10 mouse cellular contexts compared by ENCODE assay signal in the genomic region with DNA sequence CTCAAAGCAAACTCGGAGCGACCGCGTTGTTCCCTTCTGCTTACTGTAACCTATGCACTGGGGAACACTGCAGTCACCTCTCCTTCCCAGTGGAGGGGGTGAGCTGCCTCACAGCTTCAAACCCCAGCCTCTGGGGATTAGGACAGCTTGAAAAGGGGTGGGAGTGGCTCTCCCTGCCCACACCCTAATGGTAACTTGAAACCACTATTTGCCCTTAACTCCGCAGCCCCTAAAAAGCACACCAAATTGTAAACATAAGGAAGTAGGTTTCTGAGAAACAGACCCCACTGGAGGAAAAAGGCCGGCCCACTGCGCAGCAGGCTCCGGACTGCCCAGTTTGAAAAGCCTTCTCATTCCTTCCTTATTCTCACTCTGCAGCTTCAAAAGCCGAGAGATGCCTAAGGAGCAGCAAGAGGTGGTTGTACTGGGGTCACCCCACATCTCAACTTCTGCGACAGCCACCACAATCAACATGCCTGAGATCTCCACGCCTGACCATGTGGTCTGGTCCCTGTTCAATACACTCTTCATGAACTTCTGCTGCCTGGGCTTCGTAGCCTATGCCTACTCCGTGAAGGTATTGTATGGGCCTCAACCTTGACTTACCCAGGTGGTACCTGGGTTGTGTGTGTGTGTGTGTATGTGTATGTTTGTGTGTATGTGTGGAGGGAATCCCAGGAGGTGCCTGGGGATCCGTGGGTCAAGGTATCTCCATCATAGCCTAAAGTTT. TPM values are rescaled to one million over a fixed set of nuclear protein-coding genes. Genes with fewer than 3 reads are reported as not detected.
DNase-seq lines count a peak whose midpoint lies in the region; ATAC-seq and TF ChIP-seq lines count a peak whose summit lies in the region.
"Had no signal": no experiment of that assay in that cellular context is flagged by ENCODE, and none has a peak within 500 bp of the region (broad histone marks: within the 10 kb centered on the region; RNA-seq: fewer than 3 reads in every experiment).

No protein-coding gene starts in this region.

- peak overlapping the region; percentile 70 for H3K27ac ChIP-seq in kidney, embryonic 15.5 days
- peak overlapping the region; percentile 97 for H3K27ac ChIP-seq in ES-Bruce4 (ENCODE audit: insufficient read depth, low read length)
- peak overlapping the region; percentile 42; the same call in 1 of the 2 replicates for H3K27ac ChIP-seq in embryonic facial prominence, embryonic 12.5 days
- no peak overlapping the region for H3K27ac ChIP-seq in liver, embryonic 12.5 days
- H3K27ac ChIP-seq in layer of hippocampus, adult 2 months = no peak overlapping the region
- H3K27ac ChIP-seq: heart, embryonic 15.5 days; left cerebral cortex, adult 2 months had no signal

- TF ChIP-seq POLR2A in ES-Bruce4 (IDR thresholded peaks at IDR 0.05; ENCODE audit: insufficient read depth, low read length) = peak; percentile 24

- no peak for DNase-seq in kidney, adult 11 months
- no peak for DNase-seq in right cerebral cortex, postnatal 25 days
- DNase-seq in layer of hippocampus, adult 2 months (ENCODE audit: low spot score in 2 of 2) = no peak
- DNase-seq in thymus, postnatal 10 days (ENCODE audit: low spot score in 2 of 2) = no peak

- H3K4me2 ChIP-seq in kidney, embryonic 15.5 days = peak overlapping the region; percentile 46
- H3K4me2 ChIP-seq in embryonic facial prominence, embryonic 12.5 days (replicated peaks) = peak overlapping the region; percentile 30; the same call in 1 of the 2 replicates
- H3K4me2 ChIP-seq in liver, embryonic 12.5 days = no peak overlapping the region
- H3K4me2 ChIP-seq: heart, embryonic 15.5 days had no signal

- 9% methylated on average over 14 of the region's 14 CpGs for WGBS in kidney, embryonic 15.5 days
- 7% methylated on average over 14 of the region's 14 CpGs for WGBS in embryonic facial prominence, embryonic 12.5 days
- WGBS in liver, embryonic 12.5 days (ENCODE audit: insufficient replicate concordance) = 14% methylated on average over 14 of the region's 14 CpGs

- H3K36me3 ChIP-seq in kidney, embryonic 15.5 days = no peaks in the 10 kb centered on the region
- H3K36me3 ChIP-seq in ES-Bruce4 (ENCODE audit: control insufficient read depth, insufficient read depth, low read length, poor library complexity, severe bottlenecking) = peaks cover 2% of the 10 kb centered on the region; the same call in 1 of the 2 replicates
- no peaks in the 10 kb centered on the region for H3K36me3 ChIP-seq in embryonic facial prominence, embryonic 12.5 days
- no peaks in the 10 kb centered on the region for H3K36me3 ChIP-seq in liver, embryonic 12.5 days
- H3K36me3 ChIP-seq: heart, embryonic 15.5 days had no signal

- H3K9ac ChIP-seq in kidney, embryonic 15.5 days = no peak overlapping the region
- H3K9ac ChIP-seq in ES-Bruce4 (ENCODE audit: low read depth, poor library complexity, severe bottlenecking) = peak overlapping the region; percentile 84
- H3K9ac ChIP-seq in embryonic facial prominence, embryonic 12.5 days = no peak overlapping the region
- no peak overlapping the region for H3K9ac ChIP-seq in liver, embryonic 12.5 days
- H3K9ac ChIP-seq: heart, embryonic 15.5 days had no signal

- H3K4me1 ChIP-seq in kidney, embryonic 15.5 days = peaks cover 40% of the 10 kb centered on the region
- H3K4me1 ChIP-seq in ES-Bruce4 (ENCODE audit: control insufficient read depth, insufficient read depth, low read length) = peaks cover 7% of the 10 kb centered on the region
- peaks cover 14% of the 10 kb centered on the region; the same call in 1 of the 2 replicates for H3K4me1 ChIP-seq in embryonic facial prominence, embryonic 12.5 days
- peaks cover 39% of the 10 kb centered on the region for H3K4me1 ChIP-seq in liver, embryonic 12.5 days

- H3K4me3 ChIP-seq in kidney, embryonic 15.5 days (replicated peaks) = peak overlapping the region; percentile 21
- H3K4me3 ChIP-seq in ES-Bruce4 (ENCODE audit: low read depth, low read length) = peak overlapping the region; percentile 93
- H3K4me3 ChIP-seq in embryonic facial prominence, embryonic 12.5 days = no peak overlapping the region
- H3K4me3 ChIP-seq in liver, embryonic 12.5 days = no peak overlapping the region
- no peak overlapping the region for H3K4me3 ChIP-seq in layer of hippocampus, adult 2 months
- H3K4me3 ChIP-seq: heart, embryonic 15.5 days; left cerebral cortex, adult 2 months had no signal

- peak; percentile 92 for TF ChIP-seq EP300 in ES-Bruce4 (IDR thresholded peaks at IDR 0.05; ENCODE audit: insufficient read depth, low read depth, low read length)

- ATAC-seq in kidney, embryonic 15.5 days (replicated peaks; ENCODE audit: low FRiP score) = peak; percentile 74
- ATAC-seq in embryonic facial prominence, embryonic 12.5 days (ENCODE audit: insufficient number of reproducible peaks, insufficient read depth, low FRiP score, low TSS enrichment) = peak; percentile 58; the same call in 1 of the 2 replicates
- ATAC-seq in liver, embryonic 12.5 days = 0 out of 2 replicates have a peak, but pooled peaks have one; percentile 11

- TF ChIP-seq CTCF in ES-Bruce4 (IDR thresholded peaks at IDR 0.05; ENCODE audit: low read depth, low read length) = no peak
- no peak for TF ChIP-seq CTCF in layer of hippocampus, adult 2 months (conservative IDR thresholded peaks at IDR 0.05)

- no peaks in the 10 kb centered on the region for H3K27me3 ChIP-seq in kidney, embryonic 15.5 days
- H3K27me3 ChIP-seq in ES-Bruce4 (ENCODE audit: control insufficient read depth, insufficient read depth, low read length, poor library complexity, severe bottlenecking) = no peaks in the 10 kb centered on the region
- H3K27me3 ChIP-seq in embryonic facial prominence, embryonic 12.5 days = no peaks in the 10 kb centered on the region
- no peaks in the 10 kb centered on the region for H3K27me3 ChIP-seq in liver, embryonic 12.5 days (replicated peaks)

- H3K9me3 ChIP-seq in kidney, embryonic 15.5 days (replicated peaks) = no peaks in the 10 kb centered on the region
- no peaks in the 10 kb centered on the region for H3K9me3 ChIP-seq in ES-Bruce4 (replicated peaks; ENCODE audit: control insufficient read depth, insufficient read depth, low read length, poor library complexity, severe bottlenecking)
- H3K9me3 ChIP-seq in embryonic facial prominence, embryonic 12.5 days = no peaks in the 10 kb centered on the region
- no peaks in the 10 kb centered on the region for H3K9me3 ChIP-seq in liver, embryonic 12.5 days (replicated peaks)
- H3K9me3 ChIP-seq: heart, embryonic 15.5 days had no signal

RNA-seq across cellular contexts. Expression of gene Ifitm1, which starts 1.0 kb away (rescaled TPM):
- 55.2 and 59.7 TPM in 2 replicates for polyA plus RNA-seq in kidney, embryonic 15.5 days (2015; fragmentation: Nextera tagmentation; extraction: Ambion mirVana)
- 501 and 504 TPM in 2 replicates for polyA plus RNA-seq in ES-Bruce4 (2011; ENCODE audit: insufficient read depth, insufficient read length, low read depth, missing spikeins)
- 35.5 and 37.6 TPM in 2 replicates for polyA plus RNA-seq in embryonic facial prominence, embryonic 12.5 days (2016; fragmentation: Nextera tagmentation; extraction: Ambion mirVana)
- polyA plus RNA-seq in liver, embryonic 12.5 days (2016; fragmentation: Nextera tagmentation; extraction: Ambion mirVana) = 19.5 and 23.4 TPM in 2 replicates
- 1 to 10 TPM; 1.9 to 2.9 TPM for total RNA-seq in layer of hippocampus, adult 2 months (2021)

RNA-seq across cellular contexts. Expression of gene Ifitm2, which starts 12.2 kb away (rescaled TPM):
- 897 and 954 TPM in 2 replicates for polyA plus RNA-seq in kidney, embryonic 15.5 days (2015; fragmentation: Nextera tagmentation; extraction: Ambion mirVana)
- 720 and 786 TPM in 2 replicates for polyA plus RNA-seq in ES-Bruce4 (2011; ENCODE audit: insufficient read depth, insufficient read length, low read depth, missing spikeins)
- polyA plus RNA-seq in embryonic facial prominence, embryonic 12.5 days (2016; fragmentation: Nextera tagmentation; extraction: Ambion mirVana) = 864 and 899 TPM in 2 replicates
- 355 TPM in 2 replicates for polyA plus RNA-seq in liver, embryonic 12.5 days (2016; fragmentation: Nextera tagmentation; extraction: Ambion mirVana)
- total RNA-seq in layer of hippocampus, adult 2 months (2021) = 10 to 100 TPM; 13.0 to 16.3 TPM

RNA-seq across cellular contexts. Expression of gene Gm45717, which starts 12.3 kb away (rescaled TPM):
- polyA plus RNA-seq in kidney, embryonic 15.5 days (2015; fragmentation: Nextera tagmentation; extraction: Ambion mirVana) = 0.39 TPM in 1 of 2 replicates, not detected in the other
- polyA plus RNA-seq in ES-Bruce4 (2011; ENCODE audit: insufficient read depth, insufficient read length, low read depth, missing spikeins) = 3.1 TPM in 1 of 2 replicates, not detected in the other
- 0.65 TPM in 1 of 2 replicates, not detected in the other for polyA plus RNA-seq in embryonic facial prominence, embryonic 12.5 days (2016; fragmentation: Nextera tagmentation; extraction: Ambion mirVana)
- polyA plus RNA-seq in liver, embryonic 12.5 days (2016; fragmentation: Nextera tagmentation; extraction: Ambion mirVana) = not detected in 2 replicates
- not detected for total RNA-seq in layer of hippocampus, adult 2 months (2021)
- total RNA-seq: left cerebral cortex, adult 2 months had no signal
- polyA plus RNA-seq: heart, embryonic 15.5 days had no signal

RNA-seq across cellular contexts. Expression of gene Ifitm5, which starts 17.9 kb away (rescaled TPM):
- 4.3 and 21.7 TPM in 2 replicates for polyA plus RNA-seq in kidney, embryonic 15.5 days (2015; fragmentation: Nextera tagmentation; extraction: Ambion mirVana)
- polyA plus RNA-seq in ES-Bruce4 (2011; ENCODE audit: insufficient read depth, insufficient read length, low read depth, missing spikeins) = 1.8 and 3.9 TPM in 2 replicates
- 4.2 and 4.5 TPM in 2 replicates for polyA plus RNA-seq in embryonic facial prominence, embryonic 12.5 days (2016; fragmentation: Nextera tagmentation; extraction: Ambion mirVana)
- 0.94 and 0.99 TPM in 2 replicates for polyA plus RNA-seq in liver, embryonic 12.5 days (2016; fragmentation: Nextera tagmentation; extraction: Ambion mirVana)
- total RNA-seq in layer of hippocampus, adult 2 months (2021) = not detected
- total RNA-seq: left cerebral cortex, adult 2 months had no signal

RNA-seq across cellular contexts. Expression of gene Pgghg, which starts 26.8 kb away (rescaled TPM):
- polyA plus RNA-seq in kidney, embryonic 15.5 days (2015; fragmentation: Nextera tagmentation; extraction: Ambion mirVana) = 19.5 and 23.5 TPM in 2 replicates
- 9.4 and 9.7 TPM in 2 replicates for polyA plus RNA-seq in ES-Bruce4 (2011; ENCODE audit: insufficient read depth, insufficient read length, low read depth, missing spikeins)
- 23.0 and 24.4 TPM in 2 replicates for polyA plus RNA-seq in embryonic facial prominence, embryonic 12.5 days (2016; fragmentation: Nextera tagmentation; extraction: Ambion mirVana)
- polyA plus RNA-seq in liver, embryonic 12.5 days (2016; fragmentation: Nextera tagmentation; extraction: Ambion mirVana) = 7.8 and 7.9 TPM in 2 replicates
- 1 to 10 TPM; 4.0 to 7.1 TPM for total RNA-seq in layer of hippocampus, adult 2 months (2021)

Comparison
In these comparisons a context has a peak if more than half of its experiments do, and no peak if none do; other contexts are left out.
1. ATAC-seq: peak in every context shown above with its lines; median percentile 74 in kidney, embryonic 15.5 days; 58 in embryonic facial prominence, embryonic 12.5 days; 11 in liver, embryonic 12.5 days.
2. H3K27ac ChIP-seq: peak in kidney, embryonic 15.5 days (single experiment), ES-Bruce4 (single experiment) and embryonic facial prominence, embryonic 12.5 days (single experiment); none in liver, embryonic 12.5 days (single experiment) and layer of hippocampus, adult 2 months (single experiment).
3. H3K4me3 ChIP-seq: peak in kidney, embryonic 15.5 days (single experiment) and ES-Bruce4 (single experiment); none in embryonic facial prominence, embryonic 12.5 days (single experiment), liver, embryonic 12.5 days (single experiment) and layer of hippocampus, adult 2 months (single experiment).